In the genomic region with DNA sequence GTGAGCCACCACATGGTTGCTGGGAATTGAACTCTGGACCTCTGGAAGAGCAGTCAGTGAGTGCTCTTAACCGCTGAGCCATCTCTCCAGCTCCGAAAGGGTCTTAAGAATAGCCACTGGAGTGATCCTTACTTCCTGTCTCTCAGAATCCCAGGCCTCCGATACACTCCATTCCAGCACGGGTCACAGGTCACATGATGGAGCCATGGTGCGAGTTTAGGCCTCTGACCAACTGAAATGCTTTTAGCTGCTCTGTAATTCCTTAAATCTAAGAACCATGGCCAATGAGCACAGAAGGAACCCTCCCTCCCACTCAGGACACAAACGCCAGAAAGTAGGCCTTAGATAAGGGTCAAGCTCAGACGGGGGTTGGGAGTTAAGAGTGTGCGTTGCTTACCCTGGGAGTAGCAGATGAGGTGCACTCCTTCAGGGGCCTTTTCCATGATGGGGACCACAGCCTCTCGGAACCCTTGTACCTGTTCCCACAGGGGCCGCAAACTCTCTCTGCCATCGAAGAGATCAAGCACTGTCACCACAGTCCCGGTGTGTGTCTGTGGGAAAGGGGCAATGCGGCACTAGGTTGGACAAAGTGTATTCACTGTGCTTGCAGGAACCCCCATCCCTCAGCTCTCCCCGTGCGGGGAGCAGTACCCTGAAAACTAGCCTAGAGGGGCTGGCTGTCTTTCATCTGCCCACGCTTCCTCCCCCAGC, we compare ENCODE assay signal across 8 mouse cellular contexts. TPM values are rescaled to one million over a fixed set of nuclear protein-coding genes. Genes with fewer than 3 reads are reported as not detected.
DNase-seq lines count a peak whose midpoint lies in the region; ATAC-seq and TF ChIP-seq lines count a peak whose summit lies in the region.

No protein-coding gene starts in this region.

- no peaks in the 10 kb centered on the region for H3K9me3 ChIP-seq in kidney, embryonic 15.5 days (replicated peaks)
- no peaks in the 10 kb centered on the region for H3K9me3 ChIP-seq in neural tube, embryonic 13.5 days

- H3K4me1 ChIP-seq in lung, adult 2 months (ENCODE audit: control insufficient read depth, insufficient read depth, low read length), result peaks cover 9% of the 10 kb centered on the region
- H3K4me1 ChIP-seq in kidney, embryonic 15.5 days, result peaks cover 52% of the 10 kb centered on the region
- peaks cover 48% of the 10 kb centered on the region for H3K4me1 ChIP-seq in neural tube, embryonic 13.5 days (replicated peaks)

- H3K9ac ChIP-seq in kidney, embryonic 15.5 days, result peak overlapping the region; percentile 72
- H3K9ac ChIP-seq in neural tube, embryonic 13.5 days, result peak overlapping the region; percentile 80

- peaks cover 17% of the 10 kb centered on the region for H3K27me3 ChIP-seq in kidney, embryonic 15.5 days
- H3K27me3 ChIP-seq in neural tube, embryonic 13.5 days, result peaks cover 17% of the 10 kb centered on the region

- H3K27ac ChIP-seq in kidney, embryonic 15.5 days, result peak overlapping the region; percentile 95
- peak overlapping the region; percentile 94 for H3K27ac ChIP-seq in neural tube, embryonic 13.5 days (replicated peaks)

- 55% methylated on average over 16 of the region's 16 CpGs for WGBS in lung, adult 2 months
- WGBS in kidney, embryonic 15.5 days, result 42% methylated on average over 16 of the region's 16 CpGs
- WGBS in neural tube, embryonic 13.5 days, result 53% methylated on average over 16 of the region's 16 CpGs

- peak overlapping the region; percentile 83 for H3K4me3 ChIP-seq in lung, adult 2 months (replicated peaks; ENCODE audit: extremely low read depth, low read depth, low read length)
- H3K4me3 ChIP-seq in kidney, embryonic 15.5 days (replicated peaks), result peak overlapping the region; percentile 76
- peak overlapping the region; percentile 74 for H3K4me3 ChIP-seq in neural tube, embryonic 13.5 days

- peak overlapping the region; percentile 94 for H3K4me2 ChIP-seq in kidney, embryonic 15.5 days
- H3K4me2 ChIP-seq in neural tube, embryonic 13.5 days, result peak overlapping the region; percentile 75

- TF ChIP-seq POLR2A in lung, adult 2 months (IDR thresholded peaks at IDR 0.05; ENCODE audit: borderline replicate concordance, extremely low read depth, low read depth, low read length), result no peak

- TF ChIP-seq CTCF in lung, adult 2 months (IDR thresholded peaks at IDR 0.05; ENCODE audit: insufficient read depth, low read length), result no peak

- 0 out of 2 replicates have a peak, but pooled peaks have one; percentile 5 for ATAC-seq in erythroblast, adult 5-6 weeks (replicated peaks; ENCODE audit: low FRiP score, poor library complexity, severe bottlenecking)
- ATAC-seq in kidney, embryonic 15.5 days (replicated peaks; ENCODE audit: low FRiP score), result no peak
- no peak for ATAC-seq in neural tube, embryonic 13.5 days (ENCODE audit: low read depth)

- DNase-seq in lung, adult 2 months, result no peak
- DNase-seq in lung, postnatal 10 days, result no peak
- no peak for DNase-seq in layer of hippocampus, adult 8-10 months (ENCODE audit: low spot score in 2 of 2)
- no peak for DNase-seq in MN1 (ENCODE audit: low spot score)
- DNase-seq in thymus, postnatal 4 days, result no peak

- peaks cover 41% of the 10 kb centered on the region for H3K36me3 ChIP-seq in kidney, embryonic 15.5 days
- peaks cover 30% of the 10 kb centered on the region for H3K36me3 ChIP-seq in neural tube, embryonic 13.5 days

RNA-seq across cellular contexts. Expression of a gene that starts 2.1 kb away (rescaled TPM):
- polyA plus RNA-seq in lung, adult 2 months (2012; rRNA removed), result 38.7 and 40.9 TPM in 2 replicates
- 13.6 and 21.3 TPM in 2 replicates for total RNA-seq in erythroblast, adult 5-6 weeks (2015; ENCODE audit: low replicate concordance)
- total RNA-seq in erythroblast, adult 5-6 weeks (2017; ENCODE audit: low replicate concordance), result 2.9 and 3.3 TPM in 2 replicates
- polyA plus RNA-seq in kidney, embryonic 15.5 days (2015; fragmentation: Nextera tagmentation; extraction: Ambion mirVana), result 36.5 and 39.1 TPM in 2 replicates
- polyA plus RNA-seq in neural tube, embryonic 13.5 days (2015; fragmentation: Nextera tagmentation; extraction: Ambion mirVana), result 23.7 and 25.0 TPM in 2 replicates
- 10 to 100 TPM; 40.2 to 53.2 (median 46.0) TPM for total RNA-seq in layer of hippocampus, adult 8-10 months (2022)

RNA-seq across cellular contexts. Expression of a gene that starts 3.1 kb away (rescaled TPM):
- 5.2 and 6.7 TPM in 2 replicates for polyA plus RNA-seq in lung, adult 2 months (2012; rRNA removed)
- total RNA-seq in erythroblast, adult 5-6 weeks (2015; ENCODE audit: low replicate concordance), result not detected in 2 replicates
- not detected in 2 replicates for total RNA-seq in erythroblast, adult 5-6 weeks (2017; ENCODE audit: low replicate concordance)
- polyA plus RNA-seq in kidney, embryonic 15.5 days (2015; fragmentation: Nextera tagmentation; extraction: Ambion mirVana), result 0.24 and 0.35 TPM in 2 replicates
- 3.8 and 4.2 TPM in 2 replicates for polyA plus RNA-seq in neural tube, embryonic 13.5 days (2015; fragmentation: Nextera tagmentation; extraction: Ambion mirVana)
- 100 to 1,000 TPM; 211 to 266 (median 228) TPM for total RNA-seq in layer of hippocampus, adult 8-10 months (2022)

RNA-seq across cellular contexts. Expression of a gene that starts 10.4 kb away (rescaled TPM):
- 5.7 and 8.2 TPM in 2 replicates for polyA plus RNA-seq in lung, adult 2 months (2012; rRNA removed)
- total RNA-seq in erythroblast, adult 5-6 weeks (2015; ENCODE audit: low replicate concordance), result 2.3 TPM in 1 of 2 replicates, not detected in the other
- total RNA-seq in erythroblast, adult 5-6 weeks (2017; ENCODE audit: low replicate concordance), result 0.34 TPM in 1 of 2 replicates, not detected in the other
- polyA plus RNA-seq in kidney, embryonic 15.5 days (2015; fragmentation: Nextera tagmentation; extraction: Ambion mirVana), result 3.5 and 4.4 TPM in 2 replicates
- polyA plus RNA-seq in neural tube, embryonic 13.5 days (2015; fragmentation: Nextera tagmentation; extraction: Ambion mirVana), result 21.8 and 28.4 TPM in 2 replicates
- total RNA-seq in layer of hippocampus, adult 8-10 months (2022), result 1 to 10 TPM; 1.4 to 3.3 (median 2.4) TPM

RNA-seq across cellular contexts. Expression of a gene that starts 18.3 kb away (rescaled TPM):
- polyA plus RNA-seq in lung, adult 2 months (2012; rRNA removed), result 2.4 and 2.9 TPM in 2 replicates
- total RNA-seq in erythroblast, adult 5-6 weeks (2015; ENCODE audit: low replicate concordance), result not detected in 2 replicates
- total RNA-seq in erythroblast, adult 5-6 weeks (2017; ENCODE audit: low replicate concordance), result 0.42 and 3.9 TPM in 2 replicates
- 17.2 and 18.4 TPM in 2 replicates for polyA plus RNA-seq in kidney, embryonic 15.5 days (2015; fragmentation: Nextera tagmentation; extraction: Ambion mirVana)
- polyA plus RNA-seq in neural tube, embryonic 13.5 days (2015; fragmentation: Nextera tagmentation; extraction: Ambion mirVana), result 17.1 and 18.6 TPM in 2 replicates
- 10 to 100 TPM; 12.5 to 18.5 (median 15.2) TPM for total RNA-seq in layer of hippocampus, adult 8-10 months (2022)

RNA-seq across cellular contexts. Expression of a gene that starts 20.7 kb away (rescaled TPM):
- 81.8 and 88.0 TPM in 2 replicates for polyA plus RNA-seq in lung, adult 2 months (2012; rRNA removed)
- 4.2 and 6.9 TPM in 2 replicates for total RNA-seq in erythroblast, adult 5-6 weeks (2015; ENCODE audit: low replicate concordance)
- total RNA-seq in erythroblast, adult 5-6 weeks (2017; ENCODE audit: low replicate concordance), result 4.0 and 6.1 TPM in 2 replicates
- 86.2 and 98.2 TPM in 2 replicates for polyA plus RNA-seq in kidney, embryonic 15.5 days (2015; fragmentation: Nextera tagmentation; extraction: Ambion mirVana)
- polyA plus RNA-seq in neural tube, embryonic 13.5 days (2015; fragmentation: Nextera tagmentation; extraction: Ambion mirVana), result 106 TPM in 2 replicates
- total RNA-seq in layer of hippocampus, adult 8-10 months (2022), result 10 to 100 TPM; 74.1 to 82.9 (median 79.8) TPM
